Mouse (Mus musculus) embryonic stem cell, embryonic (primary cell): ENCODE measurements at regions not wholly inside any gene's neighbourhood (a gene's known extent, or its start where the extent isn't known, plus 50 kb on each side); places are given as distances from the start of the nearest gene placed in this dataset.

Source experiments
- CTCF ChIA-PET, 4 experiments: fragments of 300-600 bp in 2 of 4; fragments of 350-600 bp in 2 of 4; sonication (Branson Sonifier 250); formaldehyde crosslinking; loops; one replicate each; lab custom pipeline; 2022; ENCODE audit warnings: inconsistent platforms in 2 of 4; lab: Charles Lee
- POLR2A ChIA-PET, 4 experiments: fragments of 300-600 bp in 2 of 4; fragments of 350-600 bp in 2 of 4; sonication (Branson Sonifier 250); formaldehyde crosslinking; loops; one replicate each; lab custom pipeline; 2022; ENCODE audit warnings: antibody characterized with exemption in 4 of 4, inconsistent platforms in 1 of 4; lab: Charles Lee

- POLR2A ChIA-PET: no interaction called here
- CTCF ChIA-PET: no interaction called here
Observed at GRCm38 (mm10) chr13:25829146-25829924, 559.0 kb upstream of the Nrsn1 start.

- ChIA-PET CTCF (no interaction called here), POLR2A (interaction anchor here in 1 of 4 experiments (1.5 kb wide), 1 partner anchor 109 kb away, joined by 3 read pairs; no protein-coding TSS in a partner anchor)
Observed at GRCm38 (mm10) chr13:25808564-25809253, 538.4 kb upstream of the Nrsn1 start.

GRCm38 (mm10) chr13:25793216-25793803 is 523.0 kb upstream of the Nrsn1 start:
- CTCF ChIA-PET: no interaction called here
- POLR2A ChIA-PET: no interaction called here

- ChIA-PET CTCF (no interaction called here), POLR2A (no interaction called here)
Observed at GRCm38 (mm10) chr13:25781161-25781560, 510.9 kb upstream of the Nrsn1 start.

- POLR2A ChIA-PET: interaction anchor here in 1 of 4 experiments (0.6 kb wide), 1 partner anchor 211 kb away, joined by 3 read pairs; no protein-coding TSS in a partner anchor
- CTCF ChIA-PET: no interaction called here
Observed at GRCm38 (mm10) chr13:25777706-25778105, 507.4 kb upstream of the Nrsn1 start.

GRCm38 (mm10) chr13:25774586-25775182 is 504.4 kb upstream of the Nrsn1 start:
- ChIA-PET POLR2A (no interaction called here), CTCF (no interaction called here)

GRCm38 (mm10) chr13:25754515-25755105 is 484.3 kb upstream of the Nrsn1 start:
- ChIA-PET CTCF (interaction anchor here in 1 of 4 experiments (0.6 kb wide), 1 partner anchor 25 kb away, joined by 3 read pairs; no protein-coding TSS in a partner anchor), POLR2A (no interaction called here)

- POLR2A ChIA-PET: no interaction called here
Observed at GRCm38 (mm10) chr13:25751409-25751777, 481.1 kb upstream of the Nrsn1 start.

GRCm38 (mm10) chr13:25750460-25751408 is 480.4 kb upstream of the Nrsn1 start:
- CTCF ChIA-PET: no interaction called here
- POLR2A ChIA-PET: no interaction called here

More at GRCm38 (mm10) chr13:25751409-25751777, 481.1 kb upstream of the Nrsn1 start:
- CTCF ChIA-PET: no interaction called here

GRCm38 (mm10) chr13:25738601-25739000 is 468.3 kb upstream of the Nrsn1 start:
- ChIA-PET CTCF (no interaction called here), POLR2A (no interaction called here)

- POLR2A ChIA-PET: no interaction called here
- CTCF ChIA-PET: interaction anchor here in 1 of 4 experiments (0.6 kb wide), 1 partner anchor 26 kb away, joined by 3 read pairs; no protein-coding TSS in a partner anchor
Observed at GRCm38 (mm10) chr13:25729327-25729892, 459.1 kb upstream of the Nrsn1 start.

GRCm38 (mm10) chr13:25727504-25728095 is 457.3 kb upstream of the Nrsn1 start:
- ChIA-PET CTCF (interaction anchor here in 1 of 4 experiments (0.6 kb wide), 1 partner anchor 10 kb away, joined by 4 read pairs; no protein-coding TSS in a partner anchor), POLR2A (interaction anchor here in 1 of 4 experiments (0.6 kb wide), 1 partner anchor 155 kb away, joined by 4 read pairs; no protein-coding TSS in a partner anchor)

GRCm38 (mm10) chr13:25722595-25723525 is 452.6 kb upstream of the Nrsn1 start:
- CTCF ChIA-PET: no interaction called here

GRCm38 (mm10) chr13:25700965-25701364 is 430.7 kb upstream of the Nrsn1 start:
- ChIA-PET POLR2A (interaction anchor here in 1 of 4 experiments (0.6 kb wide), 1 partner anchor 289 kb away, joined by 5 read pairs; no protein-coding TSS in a partner anchor), CTCF (interaction anchor here in 1 of 4 experiments (0.6 kb wide), 1 partner anchor 703 kb away, joined by 10 read pairs; no protein-coding TSS in a partner anchor)

More at GRCm38 (mm10) chr13:25722595-25723525, 452.6 kb upstream of the Nrsn1 start:
- POLR2A ChIA-PET: no interaction called here

GRCm38 (mm10) chr13:25695956-25696355 is 425.7 kb upstream of the Nrsn1 start:
- POLR2A ChIA-PET: no interaction called here
- CTCF ChIA-PET: no interaction called here

GRCm38 (mm10) chr13:25695017-25695604 is 424.8 kb upstream of the Nrsn1 start:
- ChIA-PET POLR2A (no interaction called here), CTCF (no interaction called here)
